Mouse (Mus musculus): ENCODE measurements around the gene Lcor. TPM values are rescaled to one million over a fixed set of nuclear protein-coding genes. Genes with fewer than 3 reads are reported as not detected.

Gene Lcor
- polyA plus RNA-seq, 1 experiment, result 3.5 TPM

DNA sequence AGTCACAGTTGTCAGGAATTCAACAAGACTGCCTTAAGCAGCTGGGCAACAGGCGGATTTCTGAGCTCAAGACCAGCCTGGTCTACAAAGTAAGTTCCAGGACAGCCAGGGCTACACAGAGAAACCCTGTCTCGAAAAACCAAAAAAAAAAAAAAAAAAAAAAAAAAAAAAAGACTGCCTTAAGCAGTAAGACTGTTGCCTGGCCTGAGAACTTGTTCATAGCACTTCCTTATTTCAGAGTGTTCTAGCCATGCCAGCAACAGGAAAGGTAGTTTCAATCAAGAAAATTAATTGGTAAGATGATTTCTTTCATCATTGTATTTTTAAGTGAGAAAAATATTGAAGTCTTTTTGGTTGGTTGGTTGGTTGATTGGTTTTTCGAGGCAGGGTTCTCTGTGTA is 51.6 kb downstream of the Lcor start:
- TF ChIP-seq CTCF (IDR thresholded peaks at IDR 0.05; ENCODE audit: extremely low read depth, insufficient read depth, low read length) (no peak), POLR2A (IDR thresholded peaks at IDR 0.05; ENCODE audit: extremely low read depth, insufficient read depth, low read length) (no peak)

GRCm38 (mm10) chr19:41556981-41557380 is 74.5 kb downstream of the Lcor start:
- Histone ChIP-seq H3K4me3 (ENCODE audit: insufficient read depth, low read length) (no peak overlapping the region), H3K27ac (ENCODE audit: insufficient read depth, low read length) (no peak overlapping the region), H3K4me1 (ENCODE audit: control insufficient read depth, insufficient read depth, low read length) (no peaks in the 10 kb centered on the region)
- no peak for TF ChIP-seq POLR2A (IDR thresholded peaks at IDR 0.05; ENCODE audit: extremely low read depth, insufficient read depth, low read length)

More for the DNA sequence above, 51.6 kb downstream of the Lcor start:
- Histone ChIP-seq H3K27ac (ENCODE audit: insufficient read depth, low read length) (no peak overlapping the region), H3K4me1 (ENCODE audit: control insufficient read depth, insufficient read depth, low read length) (no peaks in the 10 kb centered on the region), H3K4me3 (ENCODE audit: insufficient read depth, low read length) (no peak overlapping the region)

DNA sequence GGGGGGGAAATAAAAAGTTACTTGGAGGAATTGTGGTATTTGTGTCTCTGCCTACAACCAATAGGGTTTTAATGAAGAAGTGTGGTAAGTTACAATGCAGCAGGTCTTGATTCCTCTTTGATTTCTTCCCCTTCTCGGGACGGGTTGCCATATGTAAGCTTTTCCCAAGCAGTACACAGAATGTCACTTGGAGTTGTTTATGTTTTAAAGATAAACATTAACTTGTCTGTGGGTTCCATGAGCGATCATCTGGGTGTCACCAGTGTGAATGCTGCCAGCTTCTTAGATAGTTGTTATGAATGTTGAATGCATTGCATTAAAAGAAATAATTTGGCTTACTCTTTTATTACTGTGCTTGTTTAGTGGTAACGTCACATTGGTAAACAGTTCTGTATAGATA is 75.1 kb downstream of the Lcor start:
- H3K4me1 ChIP-seq (ENCODE audit: control insufficient read depth, insufficient read depth, low read length), result no peaks in the 10 kb centered on the region
- no peak overlapping the region for H3K27ac ChIP-seq (ENCODE audit: insufficient read depth, low read length)
- TF ChIP-seq CTCF (IDR thresholded peaks at IDR 0.05; ENCODE audit: extremely low read depth, insufficient read depth, low read length) (no peak), POLR2A (IDR thresholded peaks at IDR 0.05; ENCODE audit: extremely low read depth, insufficient read depth, low read length) (no peak)
- no peak overlapping the region for H3K4me3 ChIP-seq (ENCODE audit: insufficient read depth, low read length)

DNA sequence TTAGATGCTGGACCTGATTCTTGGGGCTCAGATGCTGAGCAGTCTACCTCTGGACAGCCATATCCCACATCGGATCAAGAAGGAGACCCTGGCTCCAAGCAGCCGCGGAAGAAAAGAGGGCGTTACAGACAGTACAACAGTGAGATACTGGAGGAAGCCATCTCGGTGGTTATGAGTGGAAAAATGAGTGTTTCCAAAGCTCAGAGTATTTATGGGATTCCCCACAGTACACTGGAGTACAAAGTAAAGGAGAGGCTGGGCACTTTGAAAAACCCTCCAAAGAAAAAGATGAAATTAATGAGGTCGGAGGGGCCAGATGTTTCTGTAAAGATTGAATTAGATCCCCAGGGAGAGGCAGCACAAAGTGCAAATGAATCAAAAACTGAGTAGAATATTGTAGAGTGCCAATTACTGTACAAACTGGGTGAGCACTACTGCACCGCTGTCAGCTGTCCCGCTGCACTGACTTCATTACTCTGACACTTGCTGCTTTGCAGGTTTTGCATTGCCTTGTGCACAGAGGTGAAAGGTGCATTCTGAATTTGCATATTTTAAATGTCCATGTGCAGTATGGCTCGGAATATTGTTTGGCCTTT is 76.6 kb downstream of the Lcor start:
- Histone ChIP-seq H3K27ac (ENCODE audit: insufficient read depth, low read length) (no peak overlapping the region), H3K4me1 (ENCODE audit: control insufficient read depth, insufficient read depth, low read length) (no peaks in the 10 kb centered on the region), H3K4me3 (ENCODE audit: insufficient read depth, low read length) (no peak overlapping the region)
- no peak for TF ChIP-seq POLR2A (IDR thresholded peaks at IDR 0.05; ENCODE audit: extremely low read depth, insufficient read depth, low read length)
- no peak for TF ChIP-seq CTCF (IDR thresholded peaks at IDR 0.05; ENCODE audit: extremely low read depth, insufficient read depth, low read length)

DNA sequence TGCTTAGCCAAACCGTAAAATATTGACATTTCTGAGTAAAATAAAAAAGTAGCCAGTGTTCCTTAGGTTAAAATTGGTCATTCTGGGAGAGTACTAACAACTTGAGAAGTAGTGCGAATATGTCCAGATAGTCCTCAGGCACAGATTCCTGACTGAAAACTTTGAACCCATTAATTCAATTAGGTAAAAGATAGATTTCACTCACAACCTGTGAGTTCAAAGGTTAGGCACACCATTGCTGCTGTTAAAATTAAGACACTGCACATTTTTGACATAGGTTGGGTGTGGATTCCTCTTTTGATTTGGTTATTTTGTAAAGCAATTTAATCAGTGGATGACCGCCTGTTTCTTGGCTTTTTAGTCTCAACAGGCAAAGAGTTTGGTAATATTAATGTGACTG is 78.4 kb downstream of the Lcor start:
- TF ChIP-seq CTCF (IDR thresholded peaks at IDR 0.05; ENCODE audit: extremely low read depth, insufficient read depth, low read length), result no peak
- TF ChIP-seq POLR2A (IDR thresholded peaks at IDR 0.05; ENCODE audit: extremely low read depth, insufficient read depth, low read length), result no peak
- Histone ChIP-seq H3K4me3 (ENCODE audit: insufficient read depth, low read length) (no peak overlapping the region), H3K4me1 (ENCODE audit: control insufficient read depth, insufficient read depth, low read length) (no peaks in the 10 kb centered on the region), H3K27ac (ENCODE audit: insufficient read depth, low read length) (no peak overlapping the region)

GRCm38 (mm10) chr19:41568791-41569190 is 86.4 kb downstream of the Lcor start:
- Histone ChIP-seq H3K4me1 (ENCODE audit: control insufficient read depth, insufficient read depth, low read length) (no peaks in the 10 kb centered on the region), H3K4me3 (ENCODE audit: insufficient read depth, low read length) (no peak overlapping the region), H3K27ac (ENCODE audit: insufficient read depth, low read length) (no peak overlapping the region)
- no peak for TF ChIP-seq CTCF (IDR thresholded peaks at IDR 0.05; ENCODE audit: extremely low read depth, insufficient read depth, low read length)
- no peak for TF ChIP-seq POLR2A (IDR thresholded peaks at IDR 0.05; ENCODE audit: extremely low read depth, insufficient read depth, low read length)

GRCm38 (mm10) chr19:41573700-41574099 is 91.3 kb downstream of the Lcor start:
- TF ChIP-seq POLR2A (IDR thresholded peaks at IDR 0.05; ENCODE audit: extremely low read depth, insufficient read depth, low read length) (no peak), CTCF (IDR thresholded peaks at IDR 0.05; ENCODE audit: extremely low read depth, insufficient read depth, low read length) (no peak)
- Histone ChIP-seq H3K4me1 (ENCODE audit: control insufficient read depth, insufficient read depth, low read length) (no peaks in the 10 kb centered on the region), H3K4me3 (ENCODE audit: insufficient read depth, low read length) (no peak overlapping the region), H3K27ac (ENCODE audit: insufficient read depth, low read length) (no peak overlapping the region)

DNA sequence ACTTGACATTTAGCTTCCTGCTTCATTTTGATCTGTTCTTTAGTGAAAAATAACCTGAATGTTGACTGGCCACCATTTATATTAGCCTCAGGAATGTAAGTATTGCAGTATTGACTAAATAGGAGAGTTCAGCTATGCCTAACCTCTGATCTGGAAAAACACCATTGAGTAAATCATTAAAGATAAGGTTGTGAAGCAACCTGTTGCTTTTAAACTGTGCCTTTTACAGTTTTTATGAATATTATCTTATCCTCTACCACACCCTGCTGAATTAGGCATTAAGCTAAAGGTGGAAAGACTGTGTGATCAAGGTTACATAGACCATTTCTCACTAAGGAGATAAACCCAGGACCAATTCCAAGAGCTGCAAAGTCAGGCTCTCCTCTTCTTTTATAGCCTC is 95.1 kb downstream of the Lcor start:
- no peak overlapping the region for H3K4me3 ChIP-seq (ENCODE audit: insufficient read depth, low read length)
- no peak overlapping the region for H3K27ac ChIP-seq (ENCODE audit: insufficient read depth, low read length)
- 0 out of 2 replicates have a peak, but pooled peaks cover 2% of the 10 kb centered on the region for H3K4me1 ChIP-seq (ENCODE audit: control insufficient read depth, insufficient read depth, low read length)
- TF ChIP-seq CTCF (IDR thresholded peaks at IDR 0.05; ENCODE audit: extremely low read depth, insufficient read depth, low read length) (no peak), POLR2A (IDR thresholded peaks at IDR 0.05; ENCODE audit: extremely low read depth, insufficient read depth, low read length) (no peak)

DNA sequence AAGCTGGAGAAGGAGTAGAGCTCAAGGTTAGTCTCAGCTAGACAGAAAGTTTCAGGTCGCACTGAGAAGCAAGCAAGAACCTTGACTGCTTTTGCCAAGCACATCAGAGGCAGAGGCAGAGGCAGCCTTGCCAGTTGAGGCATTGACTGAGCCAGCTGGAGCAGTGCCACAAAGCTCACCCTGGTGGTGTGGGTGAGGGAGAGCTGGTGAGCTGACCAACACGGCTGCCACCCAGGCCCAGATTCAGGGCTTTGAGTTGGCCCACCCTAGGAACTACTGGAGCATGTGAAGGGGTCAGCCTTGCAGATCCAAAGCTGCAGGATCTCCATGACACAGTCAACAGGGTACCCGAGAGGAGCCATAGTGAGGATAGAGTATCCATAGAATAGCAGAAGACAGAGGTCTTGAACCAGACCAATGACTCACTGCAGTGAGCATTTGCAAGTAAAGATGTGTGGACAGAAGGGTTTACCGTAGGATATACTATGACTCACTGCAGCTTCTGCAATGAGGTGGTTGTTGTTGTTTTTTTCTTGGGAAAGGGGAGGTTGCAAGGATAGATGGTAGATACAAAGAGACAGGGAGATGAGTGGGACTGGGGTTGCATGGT is 97.0 kb downstream of the Lcor start:
- Histone ChIP-seq H3K4me3 (ENCODE audit: insufficient read depth, low read length) (no peak overlapping the region), H3K27ac (ENCODE audit: insufficient read depth, low read length) (no peak overlapping the region), H3K4me1 (ENCODE audit: control insufficient read depth, insufficient read depth, low read length) (0 out of 2 replicates have a peak, but pooled peaks cover 2% of the 10 kb centered on the region)
- TF ChIP-seq CTCF (IDR thresholded peaks at IDR 0.05; ENCODE audit: extremely low read depth, insufficient read depth, low read length) (no peak), POLR2A (IDR thresholded peaks at IDR 0.05; ENCODE audit: extremely low read depth, insufficient read depth, low read length) (no peak)

GRCm38 (mm10) chr19:41581706-41582420 is 99.4 kb downstream of the Lcor start, which contains the start of gene Gm340:
Gm340 (plus strand) TSS chr19:41582370.
- no peak for TF ChIP-seq CTCF (IDR thresholded peaks at IDR 0.05; ENCODE audit: extremely low read depth, insufficient read depth, low read length)
- TF ChIP-seq POLR2A (IDR thresholded peaks at IDR 0.05; ENCODE audit: extremely low read depth, insufficient read depth, low read length), result no peak

More at GRCm38 (mm10) chr19:41581706-41582420, 99.4 kb downstream of the Lcor start, which contains the start of gene Gm340:
- H3K4me3 ChIP-seq (ENCODE audit: insufficient read depth, low read length), result no peak within 1 kb of the TSS
- H3K4me1 ChIP-seq (ENCODE audit: control insufficient read depth, insufficient read depth, low read length), result 0 out of 2 replicates have a peak, but pooled peaks cover 2% of the 10 kb centered on the region
- no peak within 1 kb of the TSS for H3K27ac ChIP-seq (ENCODE audit: insufficient read depth, low read length)

Data from cortical plate, adult 2 months (tissue).